Mouse (Mus musculus) spleen, adult 2 months (tissue): ENCODE results near the gene B4galt5.

Experiments
- CTCF ChIP-seq: fragments of 200-500 bp; IDR thresholded peaks from 2 replicates; pipeline ENCODE4 v1.5.1; 2011; ENCODE audit warnings: mild to moderate bottlenecking, inconsistent platforms; ENCODE audit not compliant: insufficient read depth, insufficient read length, insufficient replicate concordance; ENCODE audit errors: extremely low read depth
- POLR2A ChIP-seq: fragments of 200-500 bp; IDR thresholded peaks from 2 replicates; pipeline ENCODE4 v1.6.1; 2011; ENCODE audit warnings: low read depth, low read length, inconsistent platforms

GRCm38 (mm10) chr2:167343369-167344140 is 5.4 kb downstream of the B4galt5 start:
- TF ChIP-seq CTCF (no peak), POLR2A (no peak)
